Mouse (Mus musculus): ENCODE results near the gene Aif1.
"Not testable (repeated sequence)": the region's sequence is repeated elsewhere in the genome, so short reads cannot be mapped to it uniquely, and the experiment has no call there.

Aif1 gene

GRCm38 (mm10) chr17:35140490-35140996, 35.3 kb downstream of the Aif1 start:
- DNase-seq = no peak

GRCm38 (mm10) chr17:35139269-35139668, 36.6 kb downstream of the Aif1 start:
- DNase-seq = no peak

GRCm38 (mm10) chr17:35135591-35136320, 40.1 kb downstream of the Aif1 start:
- DNase-seq = peak in 1 of 2 experiments; percentile 57

GRCm38 (mm10) chr17:35134801-35135590, 40.9 kb downstream of the Aif1 start, which contains the start of gene Bag6:
TSS of gene Bag6 (plus strand) at chr17:35135178.
- peak; percentile 94 to 97 for DNase-seq

GRCm38 (mm10) chr17:35133517-35133916, 42.4 kb downstream of the Aif1 start:
- no peak for DNase-seq

GRCm38 (mm10) chr17:35132174-35132560, 43.7 kb downstream of the Aif1 start:
- no peak for DNase-seq

- peak; percentile 41 to 52 for DNase-seq
Observed at GRCm38 (mm10) chr17:35131500-35132173, 44.2 kb downstream of the Aif1 start, which contains the start of gene Apom. TSS of gene Apom (minus strand) at chr17:35132050.

GRCm38 (mm10) chr17:35131038-35131437, 44.8 kb downstream of the Aif1 start:
- DNase-seq = no peak

- DNase-seq = no peak
Observed at GRCm38 (mm10) chr17:35128996-35129395, 46.9 kb downstream of the Aif1 start.

- no peak for DNase-seq
Observed at GRCm38 (mm10) chr17:35127017-35127416, 48.9 kb downstream of the Aif1 start.

- peak; percentile 74 to 88 for DNase-seq
Observed at GRCm38 (mm10) chr17:35126206-35126611, 49.7 kb downstream of the Aif1 start, which contains the start of gene D17H6S53E. TSS of gene D17H6S53E (plus strand) at chr17:35126373.

- DNase-seq = peak in 1 of 2 experiments; percentile 17
Observed at GRCm38 (mm10) chr17:35125578-35125977, 50.3 kb downstream of the Aif1 start.

GRCm38 (mm10) chr17:35125081-35125480, 50.8 kb downstream of the Aif1 start:
- DNase-seq = no peak

- DNase-seq = peak; percentile 48 to 56
Observed at GRCm38 (mm10) chr17:35124261-35124896, 51.5 kb downstream of the Aif1 start.

- DNase-seq = not testable (repeated sequence)
Observed at GRCm38 (mm10) chr17:35123287-35123686, 52.6 kb downstream of the Aif1 start.

- DNase-seq = peak; percentile 66
Observed at GRCm38 (mm10) chr17:35121871-35122303, 54.0 kb downstream of the Aif1 start, which contains the start of gene Csnk2b. TSS of gene Csnk2b (minus strand) at chr17:35122053.

- DNase-seq = peak; percentile 98 to 99
Observed at GRCm38 (mm10) chr17:35121143-35121799, 54.6 kb downstream of the Aif1 start, which contains the start of gene Gpank1. TSS of gene Gpank1 (plus strand) at chr17:35121455.
